Mouse (Mus musculus) heart, adult 18-20 months (tissue): ENCODE data around the gene AI481877. TPM values are rescaled to one million over a fixed set of nuclear protein-coding genes. Genes with fewer than 3 reads are reported as not detected.
"Not testable (repeated sequence)": the region's sequence is repeated elsewhere in the genome, so short reads cannot be mapped to it uniquely, and the experiment has no call there.

Experiments
- DNase-seq, 2 experiments: peaks; one replicate each; pipeline ENCODE4 v3.0.0; 2021 to 2022; ENCODE audit warnings: mixed read lengths in 1 of 2
- long read RNA-seq, 2 experiments: library from polyadenylated mRNA; stranded (forward); transcript quantifications; one replicate each; pipeline ENCODE4 v2.0.0; 2021
- total RNA-seq, 2 experiments: library from RNA; stranded (reverse); gene quantifications; 2 replicates each; pipeline ENCODE4 v1.2.3; 2021

The AI481877 gene
- total RNA-seq: not detected
- long read RNA-seq, experiment 1: 0 reads
- long read RNA-seq, experiment 2: 0 reads

- DNase-seq: not testable (repeated sequence)
Observed at GRCm38 (mm10) chr4:59138507-59139033, at the start of gene AI481877. AI481877 (minus strand) TSS chr4:59138983.

GRCm38 (mm10) chr4:59188474-59188801, 49.7 kb upstream of the AI481877 start:
- DNase-seq: no peak

GRCm38 (mm10) chr4:59187289-59187688, 48.5 kb upstream of the AI481877 start:
- DNase-seq: peak; percentile 26 to 66

GRCm38 (mm10) chr4:59185671-59186070, 46.9 kb upstream of the AI481877 start:
- no peak for DNase-seq

- no peak for DNase-seq
Observed at GRCm38 (mm10) chr4:59181320-59182271, 42.8 kb upstream of the AI481877 start.

GRCm38 (mm10) chr4:59177566-59177965, 38.8 kb upstream of the AI481877 start:
- DNase-seq: no peak

GRCm38 (mm10) chr4:59175929-59176328, 37.1 kb upstream of the AI481877 start:
- DNase-seq: no peak

GRCm38 (mm10) chr4:59175003-59175402, 36.2 kb upstream of the AI481877 start:
- peak; percentile 50 to 79 for DNase-seq

GRCm38 (mm10) chr4:59173181-59173922, 34.6 kb upstream of the AI481877 start:
- no peak for DNase-seq

- DNase-seq: no peak
Observed at GRCm38 (mm10) chr4:59172616-59173015, 33.8 kb upstream of the AI481877 start.

GRCm38 (mm10) chr4:59169981-59170380, 31.2 kb upstream of the AI481877 start:
- DNase-seq: no peak

GRCm38 (mm10) chr4:59167251-59167847, 28.6 kb upstream of the AI481877 start:
- DNase-seq: no peak

GRCm38 (mm10) chr4:59164034-59164433, 25.3 kb upstream of the AI481877 start:
- no peak for DNase-seq

- no peak for DNase-seq
Observed at GRCm38 (mm10) chr4:59160959-59161670, 22.3 kb upstream of the AI481877 start.

- DNase-seq: no peak
Observed at GRCm38 (mm10) chr4:59160289-59160688, 21.5 kb upstream of the AI481877 start.

GRCm38 (mm10) chr4:59157654-59158053, 18.9 kb upstream of the AI481877 start:
- DNase-seq: no peak

GRCm38 (mm10) chr4:59156897-59157592, 18.3 kb upstream of the AI481877 start:
- DNase-seq: no peak

- DNase-seq: no peak
Observed at GRCm38 (mm10) chr4:59151953-59152352, 13.2 kb upstream of the AI481877 start.

GRCm38 (mm10) chr4:59150907-59151306, 12.1 kb upstream of the AI481877 start:
- no peak for DNase-seq

- DNase-seq: no peak
Observed at GRCm38 (mm10) chr4:59149043-59149442, 10.3 kb upstream of the AI481877 start.

GRCm38 (mm10) chr4:59128935-59129334, 9.8 kb downstream of the AI481877 start:
- no peak for DNase-seq
